Mouse (Mus musculus) MEL (cell line): ENCODE results near the gene Fer.

Experiments
- BHLHE40 ChIP-seq: IDR thresholded peaks from 2 replicates; pipeline ENCODE4 v1.6.1; 2012; ENCODE audit warnings: low read depth, mild to moderate bottlenecking, inconsistent platforms, low read length, improper control_type of control experiment, borderline replicate concordance
- MAX ChIP-seq: IDR thresholded peaks from 2 replicates; pipeline ENCODE4 v1.6.1; 2011; ENCODE audit warnings: low read length, improper control_type of control experiment
- MYB ChIP-seq: IDR thresholded peaks from 2 replicates; pipeline ENCODE4 v1.6.1; 2011; ENCODE audit warnings: mild to moderate bottlenecking, low read depth, low read length, improper control_type of control experiment
- MYC ChIP-seq: IDR thresholded peaks from 2 replicates; pipeline ENCODE4 v1.6.1; 2011; ENCODE audit warnings: low read depth, mild to moderate bottlenecking, low read length, improper control_type of control experiment, moderate library complexity

- TF ChIP-seq MAX (no peak), MYB (no peak), MYC (no peak), BHLHE40 (no peak)
Measured at GRCm38 (mm10) chr17:64086875-64087608, 224.2 kb downstream of the Fer start.
